Mouse (Mus musculus) brain, embryonic 14.5 days (tissue): ENCODE data around the gene Ptrh1.

Experiments used
- CTCF ChIP-seq: fragments of 200-500 bp; IDR thresholded peaks from 2 replicates; pipeline ENCODE4 v1.5.1; 2012; ENCODE audit warnings: inconsistent platforms, mild to moderate bottlenecking, moderate library complexity, borderline replicate concordance; ENCODE audit not compliant: insufficient read depth, insufficient read length; ENCODE audit errors: extremely low read depth
- POLR2A ChIP-seq: fragments of 200-500 bp; IDR thresholded peaks from 2 replicates; pipeline ENCODE4 v1.6.1; 2012; ENCODE audit warnings: mild to moderate bottlenecking, inconsistent platforms, borderline replicate concordance; ENCODE audit not compliant: poor library complexity, insufficient read depth, insufficient read length, severe bottlenecking; ENCODE audit errors: extremely low read depth

DNA sequence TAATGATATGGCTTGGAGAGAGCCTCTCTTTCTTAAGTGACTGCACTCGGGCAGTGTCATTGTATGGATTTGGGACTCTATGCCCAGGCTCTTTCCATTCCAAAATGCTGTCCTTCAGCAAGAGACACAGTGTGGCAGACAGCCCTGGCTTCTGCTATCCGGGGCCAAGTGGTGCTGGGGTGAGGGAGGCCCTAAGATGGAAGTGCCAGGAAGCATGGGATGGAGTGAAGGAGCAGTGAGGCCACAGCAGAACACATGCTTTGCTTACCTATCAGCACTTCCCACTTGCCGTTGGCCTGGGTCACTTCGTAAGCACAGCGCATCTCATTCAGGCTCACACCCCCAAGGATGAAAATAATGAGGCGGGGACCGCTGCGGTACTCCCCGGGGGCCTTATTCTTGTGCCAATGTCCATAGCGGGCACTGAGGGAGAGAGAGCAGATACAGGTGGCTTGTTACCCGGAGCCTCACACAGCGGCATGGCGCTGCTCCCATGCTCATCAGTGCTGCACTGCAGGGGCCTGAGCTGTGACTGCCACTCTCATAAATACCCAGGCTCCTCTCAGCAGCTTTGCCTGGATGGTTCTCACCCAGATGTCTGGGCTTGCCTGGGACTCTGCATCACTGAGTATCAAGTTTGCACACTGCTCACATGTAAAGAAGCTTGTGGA is 20.3 kb downstream of the Ptrh1 start:
- TF ChIP-seq CTCF (no peak), POLR2A (no peak)
